Mouse (Mus musculus) megakaryocyte-erythroid progenitor cell, adult 5 weeks (primary cell): ENCODE data around the gene Maoa. TPM values are rescaled to one million over a fixed set of nuclear protein-coding genes. Genes with fewer than 3 reads are reported as not detected.

Source experiments
- polyA plus RNA-seq: library from polyadenylated mRNA; stranded (reverse); fragments of >175 nt; gene quantifications from 2 replicates; pipeline ENCODE4 v1.2.3, GENCODE M21; 2012

Maoa gene
- polyA plus RNA-seq = 0.35 and 0.44 TPM in 2 replicates

DNA sequence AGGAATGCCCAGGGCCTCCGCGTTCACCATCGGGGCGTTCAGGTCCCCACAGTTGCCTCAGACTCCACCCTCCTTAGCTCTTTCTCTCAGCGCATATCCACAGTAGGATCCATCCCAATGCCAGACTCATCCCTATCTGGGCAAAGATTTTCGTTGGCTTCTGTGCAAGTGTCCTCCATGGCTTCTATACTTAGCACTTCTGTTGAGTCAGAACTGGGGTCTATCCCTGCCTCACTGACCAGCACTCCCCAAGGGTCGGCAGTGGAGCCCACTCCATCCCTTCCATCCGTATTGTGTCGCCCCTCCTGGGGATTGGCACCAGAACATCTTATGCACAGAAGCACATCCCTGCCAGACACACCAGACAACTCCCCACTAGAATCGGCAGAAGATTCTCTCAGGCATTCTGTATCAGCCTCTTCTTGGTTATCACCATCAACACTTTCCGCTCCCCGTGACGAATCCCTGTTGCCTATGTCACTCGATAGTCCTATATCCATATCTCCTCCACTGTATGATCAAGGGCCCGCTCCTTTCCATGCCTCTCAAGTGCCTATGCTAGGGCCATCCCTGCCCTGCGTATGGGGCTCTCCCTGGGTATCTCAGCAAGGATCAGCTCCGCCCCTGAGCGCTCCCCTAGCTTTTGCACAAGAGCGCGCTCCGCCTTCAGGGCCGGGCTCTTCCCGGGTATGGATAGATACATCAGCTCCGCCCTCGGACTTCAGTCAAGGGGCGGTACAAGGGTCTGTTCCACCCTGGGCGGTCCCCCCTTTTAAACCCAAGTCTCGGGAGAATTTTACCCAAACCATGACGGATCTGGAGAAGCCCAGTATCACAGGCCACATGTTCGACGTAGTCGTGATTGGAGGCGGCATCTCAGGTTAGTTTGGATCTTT is at the start of gene Maoa:
Gene Maoa, plus strand, starts transcription at position 665 of the 896 bp plus-strand sequence.

Other genes starting within 250 kb of the Maoa start
- not detected in 2 replicates for gene Cypt1, start 96.8 kb upstream of the Maoa start, polyA plus RNA-seq
- 0.15 TPM in 1 of 2 replicates, not detected in the other for gene Maob, start 197.7 kb downstream of the Maoa start, polyA plus RNA-seq